Mouse (Mus musculus) embryonic facial prominence, embryonic 14.5 days (tissue): ENCODE data around the gene Hcrt. TPM values are rescaled to one million over a fixed set of nuclear protein-coding genes. Genes with fewer than 3 reads are reported as not detected.

Experiments used
- ATAC-seq: fragments of 200-750 bp; cut with Nextera tagmentation; 2 replicates; pipeline ENCODE4 v1.8.0; 2017; ENCODE audit warnings: low read depth, moderate number of reproducible peaks, moderate TSS enrichment
- DNase-seq: peaks from one replicate; pipeline ENCODE4 v3.0.0-alpha.2; 2015; ENCODE audit warnings: low spot score
- H3K27ac ChIP-seq: fragments of 300-500 bp; sonication (generic); replicated peaks from 2 replicates; pipeline ENCODE4 v1.5.1; 2014; ENCODE audit warnings: low read depth, mild to moderate bottlenecking, low read length, moderate library complexity
- H3K27me3 ChIP-seq: fragments of 300-500 bp; sonication (generic); replicated peaks from 2 replicates; pipeline ENCODE4 v1.6.1; 2014; ENCODE audit warnings: low read length; ENCODE audit not compliant: control insufficient read depth, insufficient read depth
- H3K36me3 ChIP-seq: fragments of 300-500 bp; sonication (generic); 2 replicates; pipeline ENCODE4 v1.6.1; 2014; ENCODE audit warnings: low read length, mixed read lengths; ENCODE audit not compliant: control insufficient read depth, insufficient read depth
- H3K4me1 ChIP-seq: fragments of 300-500 bp; sonication (generic); 2 replicates; pipeline ENCODE4 v1.6.1; 2014; ENCODE audit warnings: antibody characterized with exemption, low read length; ENCODE audit not compliant: control insufficient read depth, insufficient read depth
- H3K4me2 ChIP-seq: fragments of 300-500 bp; sonication (generic); 2 replicates; pipeline ENCODE4 v1.6.1; 2014; ENCODE audit warnings: low read depth, mild to moderate bottlenecking, low read length, moderate library complexity, mixed read lengths
- H3K4me3 ChIP-seq: fragments of 300-500 bp; sonication (generic); 2 replicates; pipeline ENCODE4 v1.5.1; 2014; ENCODE audit warnings: low read depth, mild to moderate bottlenecking, low read length
- H3K9ac ChIP-seq: fragments of 300-500 bp; sonication (generic); 2 replicates; pipeline ENCODE4 v1.6.1; 2014; ENCODE audit warnings: low read depth, mild to moderate bottlenecking, low read length, moderate library complexity, mixed read lengths
- H3K9me3 ChIP-seq: fragments of 300-500 bp; sonication (generic); 2 replicates; pipeline ENCODE4 v1.6.1; 2016; ENCODE audit warnings: low read length; ENCODE audit not compliant: control insufficient read depth
- WGBS: fragments of 180-500 bp; shearing (Covaris S2); extraction: QIAGEN DNeasy Blood & Tissue Kit; methylation state at CpG from one replicate; pipeline ENCODE4 v1.1.7; 2014; 5-methylcytosine and 5-hydroxymethylcytosine counted together
- polyA plus RNA-seq: library from polyadenylated mRNA; unstranded; fragments of >200 nt; fragmentation: Nextera tagmentation; extraction: Ambion mirVana; gene quantifications from 2 replicates; pipeline ENCODE4 v1.2.1, GENCODE M21; 2014

Hcrt gene
- polyA plus RNA-seq, 1 experiment from 2014 or later: not detected

DNA sequence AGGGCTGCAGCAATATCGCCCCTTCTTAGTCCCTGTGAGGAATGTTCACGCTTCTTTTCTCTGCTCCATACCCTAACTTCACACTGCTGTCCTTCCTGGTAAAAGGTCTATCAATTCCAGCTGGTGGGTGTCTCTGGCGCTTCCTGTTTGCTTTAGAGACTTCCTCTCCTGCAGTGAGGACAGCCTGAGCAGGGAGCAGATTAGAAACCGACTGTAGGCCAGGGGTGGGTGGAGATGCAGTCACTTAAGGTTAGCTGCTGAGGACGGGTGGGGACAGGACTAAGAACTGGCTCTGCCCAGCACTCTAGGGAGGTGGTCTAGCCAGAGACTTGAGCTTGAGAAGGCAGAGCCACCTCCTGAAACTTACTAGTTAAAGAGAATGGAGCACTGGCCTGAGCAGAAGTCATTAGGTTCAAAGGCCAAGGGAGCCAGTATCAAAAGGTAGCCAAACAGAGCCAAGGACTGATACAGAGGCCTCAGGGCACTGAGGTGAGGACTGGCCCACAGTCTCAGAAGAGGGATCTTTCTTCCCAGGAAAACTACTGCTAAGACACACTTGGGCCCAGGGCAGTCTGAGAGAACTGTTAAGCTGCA, 37.7 kb downstream of the Hcrt start:
- H3K27ac ChIP-seq: peak overlapping the region; percentile 21; the same call in 1 of the 2 replicates
- WGBS: 31% methylated on average over 5 of the region's 5 CpGs

GRCm38 (mm10) chr11:100722493-100723028, 40.2 kb downstream of the Hcrt start:
- H3K4me2 ChIP-seq: no peak overlapping the region
- H3K27me3 ChIP-seq: no peaks in the 10 kb centered on the region
- no peaks in the 10 kb centered on the region for H3K9me3 ChIP-seq
- WGBS: 55% methylated on average over 2 of the region's 2 CpGs
- H3K9ac ChIP-seq: no peak overlapping the region
- ATAC-seq (no peak), DNase-seq (no peak)
- no peak overlapping the region for H3K4me3 ChIP-seq
- peaks cover 23% of the 10 kb centered on the region for H3K36me3 ChIP-seq
- no peak overlapping the region for H3K27ac ChIP-seq
- peaks cover 7% of the 10 kb centered on the region; the same call in 1 of the 2 replicates for H3K4me1 ChIP-seq

More for the DNA sequence above, 37.7 kb downstream of the Hcrt start:
- no peaks in the 10 kb centered on the region for H3K27me3 ChIP-seq
- ATAC-seq (no peak), DNase-seq (no peak)
- H3K4me2 ChIP-seq: no peak overlapping the region
- H3K9ac ChIP-seq: no peak overlapping the region
- no peaks in the 10 kb centered on the region for H3K9me3 ChIP-seq
- peaks cover 7% of the 10 kb centered on the region; the same call in 1 of the 2 replicates for H3K4me1 ChIP-seq
- no peak overlapping the region for H3K4me3 ChIP-seq
- no peaks in the 10 kb centered on the region for H3K36me3 ChIP-seq

DNA sequence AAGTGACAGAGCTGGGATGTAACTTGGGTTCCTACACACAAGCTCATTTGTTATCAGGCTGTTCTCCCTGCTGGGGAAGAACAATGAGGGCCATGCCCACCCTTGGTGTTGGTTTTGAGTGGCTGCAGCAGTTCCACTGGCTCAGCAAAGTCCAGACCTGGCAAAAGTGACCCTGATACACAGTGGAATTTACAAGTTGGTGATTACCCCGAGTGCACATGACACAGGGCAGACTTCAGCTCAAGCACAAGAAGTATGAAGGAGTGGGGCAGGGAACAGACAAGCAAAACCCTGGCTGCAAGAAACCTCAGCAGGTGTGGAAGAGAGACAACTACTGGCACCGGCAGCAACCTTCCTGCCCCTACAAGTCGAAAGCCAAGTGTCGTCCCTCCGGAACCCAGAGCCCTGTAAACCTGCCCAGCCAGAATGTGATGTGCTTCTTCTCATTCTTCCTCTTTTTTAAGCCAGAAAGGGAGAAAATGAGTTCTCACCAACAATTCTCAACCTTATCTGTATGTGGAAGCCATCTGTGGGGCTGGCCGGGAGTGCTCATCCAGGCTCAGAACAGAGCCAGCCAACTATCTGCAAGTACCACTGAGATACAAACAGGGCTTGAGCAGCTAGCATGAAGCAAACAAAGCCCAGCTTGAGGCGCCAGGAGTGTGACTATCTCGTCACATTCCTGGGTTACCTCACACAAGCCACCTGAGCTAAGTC, 40.8 kb downstream of the Hcrt start:
- DNase-seq (no peak), ATAC-seq (no peak)
- H3K4me1 ChIP-seq: peaks cover 7% of the 10 kb centered on the region; the same call in 1 of the 2 replicates
- no peaks in the 10 kb centered on the region for H3K27me3 ChIP-seq
- H3K4me3 ChIP-seq: no peak overlapping the region
- 65% methylated on average over 8 of the region's 8 CpGs for WGBS
- H3K4me2 ChIP-seq: no peak overlapping the region
- H3K36me3 ChIP-seq: peaks cover 29% of the 10 kb centered on the region
- 0 out of 2 replicates have a peak overlapping the region, but pooled peaks have one; percentile 18 for H3K27ac ChIP-seq
- H3K9me3 ChIP-seq: no peaks in the 10 kb centered on the region
- no peak overlapping the region for H3K9ac ChIP-seq

DNA sequence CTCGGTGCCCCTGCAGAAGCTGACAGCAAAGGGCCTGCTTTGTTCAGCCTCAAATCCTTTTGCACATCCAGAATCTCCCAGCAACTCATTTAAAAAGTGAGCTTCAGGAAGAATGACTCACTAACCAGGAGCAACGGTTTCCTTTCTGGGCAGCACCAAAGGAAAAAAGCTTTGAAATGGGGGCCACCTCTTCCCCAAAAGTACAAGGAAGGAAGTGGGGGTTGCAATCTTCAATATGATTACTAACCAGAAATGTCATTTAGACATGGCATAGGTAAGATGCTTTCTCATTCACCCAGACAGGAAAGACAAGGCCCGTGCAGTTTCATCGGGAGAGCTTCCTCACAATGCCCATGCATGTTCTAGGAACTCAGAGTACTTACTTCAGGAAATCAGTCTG, 41.5 kb downstream of the Hcrt start:
- H3K36me3 ChIP-seq: peaks cover 36% of the 10 kb centered on the region
- H3K27ac ChIP-seq: peak overlapping the region; percentile 44; the same call in 1 of the 2 replicates
- no peaks in the 10 kb centered on the region for H3K27me3 ChIP-seq
- peaks cover 7% of the 10 kb centered on the region; the same call in 1 of the 2 replicates for H3K4me1 ChIP-seq
- H3K9me3 ChIP-seq: no peaks in the 10 kb centered on the region
- ATAC-seq: no peak
- WGBS: 66% methylated on average over 4 of the region's 4 CpGs
- no peak for DNase-seq
- H3K4me3 ChIP-seq: no peak overlapping the region
- H3K9ac ChIP-seq: no peak overlapping the region
- no peak overlapping the region for H3K4me2 ChIP-seq

- Histone ChIP-seq H3K4me1 (peaks cover 6% of the 10 kb centered on the region; the same call in 1 of the 2 replicates), H3K9ac (no peak overlapping the region), H3K4me2 (no peak overlapping the region), H3K36me3 (peaks cover 45% of the 10 kb centered on the region), H3K4me3 (no peak overlapping the region), H3K27me3 (no peaks in the 10 kb centered on the region), H3K9me3 (no peaks in the 10 kb centered on the region), H3K27ac (no peak overlapping the region)
- DNase-seq: no peak
- ATAC-seq: no peak
- WGBS: 68% methylated on average over 5 of the region's 5 CpGs
Measured at GRCm38 (mm10) chr11:100720345-100720744, 42.4 kb downstream of the Hcrt start.

DNA sequence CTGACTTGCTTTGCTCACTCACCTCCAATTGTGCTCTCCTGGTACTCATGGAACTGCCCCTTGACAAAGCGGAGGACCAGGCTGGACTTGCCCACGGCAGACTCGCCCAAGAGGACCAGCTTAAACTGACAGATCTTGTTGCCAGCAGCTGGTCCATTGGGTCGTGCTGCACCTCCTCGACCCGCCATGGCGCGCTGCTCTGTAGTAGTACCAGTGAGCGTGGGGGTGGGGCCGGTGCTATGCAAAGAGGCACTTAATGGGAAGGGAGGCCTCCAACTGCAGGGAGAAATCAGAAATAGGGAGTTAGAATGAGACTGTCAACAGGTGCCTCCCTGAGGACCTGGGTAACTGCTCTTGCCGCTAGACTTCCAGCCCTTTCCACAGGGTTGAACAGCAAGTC, 42.8 kb downstream of the Hcrt start:
- no peaks in the 10 kb centered on the region for H3K27me3 ChIP-seq
- no peak for DNase-seq
- H3K4me1 ChIP-seq: peaks cover 2% of the 10 kb centered on the region; the same call in 1 of the 2 replicates
- H3K36me3 ChIP-seq: peaks cover 47% of the 10 kb centered on the region
- no peak overlapping the region for H3K4me2 ChIP-seq
- no peak overlapping the region for H3K9ac ChIP-seq
- H3K27ac ChIP-seq: no peak overlapping the region
- ATAC-seq: no peak
- 78% methylated on average over 11 of the region's 11 CpGs for WGBS
- no peak overlapping the region for H3K4me3 ChIP-seq
- H3K9me3 ChIP-seq: no peaks in the 10 kb centered on the region

GRCm38 (mm10) chr11:100719312-100719711, 43.4 kb downstream of the Hcrt start:
- no peaks in the 10 kb centered on the region for H3K9me3 ChIP-seq
- H3K4me1 ChIP-seq: peaks cover 2% of the 10 kb centered on the region
- no peak for DNase-seq
- no peak overlapping the region; the same call in 1 of the 2 replicates for H3K27ac ChIP-seq
- ATAC-seq: no peak
- H3K9ac ChIP-seq: no peak overlapping the region
- H3K4me2 ChIP-seq: no peak overlapping the region
- no peak overlapping the region for H3K4me3 ChIP-seq
- H3K36me3 ChIP-seq: peaks cover 47% of the 10 kb centered on the region
- WGBS: 78% methylated on average over 3 of the region's 3 CpGs
- no peaks in the 10 kb centered on the region for H3K27me3 ChIP-seq

DNA sequence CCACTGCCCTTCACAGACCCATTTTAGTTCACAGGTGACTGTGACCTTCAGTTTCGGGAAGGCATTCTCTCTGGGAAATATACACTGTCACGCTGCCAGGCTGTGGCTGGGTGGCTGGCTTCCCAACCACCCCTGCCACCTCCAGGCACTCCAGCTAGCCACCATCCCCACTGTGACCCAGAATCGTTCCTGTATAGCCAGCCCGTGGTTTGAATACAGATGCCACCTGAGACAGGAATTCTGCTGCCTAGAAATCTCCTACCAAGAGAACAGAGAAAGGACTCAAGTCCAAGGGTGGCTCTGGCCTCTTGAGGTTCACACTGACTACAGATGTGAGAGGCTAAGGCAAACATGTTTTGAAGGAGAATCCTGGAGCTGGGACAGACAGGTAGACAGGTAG, 43.9 kb downstream of the Hcrt start:
- WGBS: 85% methylated on average over 4 of the region's 4 CpGs
- ATAC-seq (no peak), DNase-seq (no peak)
- Histone ChIP-seq H3K9me3 (no peaks in the 10 kb centered on the region), H3K27me3 (no peaks in the 10 kb centered on the region), H3K4me1 (peaks cover 6% of the 10 kb centered on the region), H3K36me3 (peaks cover 47% of the 10 kb centered on the region), H3K27ac (peak overlapping the region; percentile 44; the same call in 1 of the 2 replicates), H3K4me2 (no peak overlapping the region), H3K4me3 (no peak overlapping the region), H3K9ac (no peak overlapping the region)
